Mouse (Mus musculus) left cerebral cortex, adult 2 months (tissue): Measurements from ENCODE around the gene Enpp4. TPM values are rescaled to one million over a fixed set of nuclear protein-coding genes. Genes with fewer than 3 reads are reported as not detected.
A peak's percentile ranks its signal among the peaks of the same experiment; 100 is the strongest.

Source experiments
- DNase-seq, 2 experiments: peaks; one replicate each; pipeline ENCODE4 v3.0.0; 2021 to 2022; ENCODE audit warnings: low spot score in 2 of 2, mixed read lengths in 1 of 2; ENCODE audit errors: extremely low spot score in 1 of 2
- H3K27ac ChIP-seq: fragments of 200-600 bp; 2 replicates; pipeline ENCODE4 v1.8.1; 2022
- H3K4me3 ChIP-seq: fragments of 200-600 bp; 2 replicates; pipeline ENCODE4 v1.8.1; 2022
- CTCF ChIP-seq: fragments of 200-600 bp; IDR thresholded peaks from 2 replicates; pipeline ENCODE4 v1.8.1; 2022; ENCODE audit warnings: antibody characterized with exemption, mild to moderate bottlenecking, moderate library complexity
- intact Hi-C: fragments of 180-260 bp; cut with DNase I; formaldehyde crosslinking; loops from one replicate; pipeline ENCODE4 v1.15.1; 2025
- total RNA-seq, 2 experiments: library from RNA; stranded (reverse); gene quantifications; 2 replicates each; pipeline ENCODE4 v1.2.3; 2021

Enpp4 gene
- total RNA-seq, 2 experiments from 2014 or later = 12.5 to 14.1 TPM

GRCm38 (mm10) chr17:44130429-44130828 is 24.8 kb upstream of the Enpp4 start:
- no peak overlapping the region for H3K4me3 ChIP-seq
- intact Hi-C loops = loop anchor here (1.0 kb wide), 3 partner anchors 54 to 431 kb away; no protein-coding TSS in a partner anchor
- DNase-seq = peak; percentile 47 to 69
- no peak overlapping the region for H3K27ac ChIP-seq
- peak; percentile 96 for TF ChIP-seq CTCF

- intact Hi-C loops = no loop called here
- Histone ChIP-seq H3K27ac (no peak overlapping the region), H3K4me3 (no peak overlapping the region)
- no peak for TF ChIP-seq CTCF
- DNase-seq = no peak
These were observed 23.6 kb upstream of the Enpp4 start for GRCm38 (mm10) chr17:44129092-44129750.

- DNase-seq = no peak
- intact Hi-C loops = no loop called here
- Histone ChIP-seq H3K27ac (peak overlapping the region; percentile 44; the same call in 1 of the 2 replicates), H3K4me3 (no peak overlapping the region)
- no peak for TF ChIP-seq CTCF
These were observed 15.9 kb upstream of the Enpp4 start for GRCm38 (mm10) chr17:44121366-44122100.

GRCm38 (mm10) chr17:44118231-44118630 is 12.6 kb upstream of the Enpp4 start:
- H3K27ac ChIP-seq = no peak overlapping the region
- no peak for DNase-seq
- intact Hi-C loops = no loop called here
- TF ChIP-seq CTCF = no peak
- H3K4me3 ChIP-seq = no peak overlapping the region

- TF ChIP-seq CTCF = no peak
- H3K4me3 ChIP-seq = no peak overlapping the region
- intact Hi-C loops = no loop called here
- DNase-seq = no peak
- no peak overlapping the region for H3K27ac ChIP-seq
These were observed 12.1 kb upstream of the Enpp4 start for GRCm38 (mm10) chr17:44117721-44118120.

- no peak for TF ChIP-seq CTCF
- DNase-seq = no peak
- Histone ChIP-seq H3K4me3 (no peak overlapping the region), H3K27ac (no peak overlapping the region)
- intact Hi-C loops = no loop called here
These were observed 11.0 kb upstream of the Enpp4 start for GRCm38 (mm10) chr17:44116584-44116983.

- Histone ChIP-seq H3K27ac (peak overlapping the region; percentile 50; the same call in 1 of the 2 replicates), H3K4me3 (no peak overlapping the region)
- intact Hi-C loops = no loop called here
- no peak for DNase-seq
- no peak for TF ChIP-seq CTCF
These were observed 2.7 kb upstream of the Enpp4 start for GRCm38 (mm10) chr17:44108331-44108730.

GRCm38 (mm10) chr17:44101961-44102360 is 3.6 kb downstream of the Enpp4 start:
- intact Hi-C loops = no loop called here
- Histone ChIP-seq H3K27ac (no peak overlapping the region), H3K4me3 (no peak overlapping the region)
- no peak for TF ChIP-seq CTCF
- DNase-seq = no peak

GRCm38 (mm10) chr17:44100906-44101305 is 4.7 kb downstream of the Enpp4 start:
- Histone ChIP-seq H3K4me3 (no peak overlapping the region), H3K27ac (no peak overlapping the region)
- intact Hi-C loops = no loop called here
- DNase-seq = no peak
- no peak for TF ChIP-seq CTCF

- DNase-seq = no peak
- H3K27ac ChIP-seq = no peak overlapping the region
- intact Hi-C loops = no loop called here
These were observed 5.1 kb downstream of the Enpp4 start for GRCm38 (mm10) chr17:44100486-44100885.

GRCm38 (mm10) chr17:44091512-44091911 is 14.1 kb downstream of the Enpp4 start:
- intact Hi-C loops = no loop called here
- no peak overlapping the region for H3K27ac ChIP-seq
- no peak for DNase-seq
- peak; percentile 20 for TF ChIP-seq CTCF
- no peak overlapping the region for H3K4me3 ChIP-seq

More at GRCm38 (mm10) chr17:44100486-44100885, 5.1 kb downstream of the Enpp4 start:
- no peak overlapping the region for H3K4me3 ChIP-seq
- no peak for TF ChIP-seq CTCF

- no peak for DNase-seq
- Histone ChIP-seq H3K27ac (no peak overlapping the region), H3K4me3 (no peak overlapping the region)
- intact Hi-C loops = no loop called here
- no peak for TF ChIP-seq CTCF
These were observed 14.7 kb downstream of the Enpp4 start for GRCm38 (mm10) chr17:44090916-44091315.

GRCm38 (mm10) chr17:44088226-44088625 is 17.4 kb downstream of the Enpp4 start:
- no peak overlapping the region for H3K27ac ChIP-seq
- no peak for DNase-seq
- TF ChIP-seq CTCF = no peak
- H3K4me3 ChIP-seq = no peak overlapping the region
- intact Hi-C loops = no loop called here
